Mouse (Mus musculus) forebrain, embryonic 12.5 days (tissue): Measurements from ENCODE around the gene Taf6l. TPM values are rescaled to one million over a fixed set of nuclear protein-coding genes. Genes with fewer than 3 reads are reported as not detected.
"Not testable (repeated sequence)": the region's sequence is repeated elsewhere in the genome, so short reads cannot be mapped to it uniquely, and the experiment has no call there.

Source experiments
- ATAC-seq: fragments of 200-750 bp; cut with Nextera tagmentation; 2 replicates; pipeline ENCODE4 v1.8.0; 2017; ENCODE audit warnings: moderate TSS enrichment; ENCODE audit not compliant: low FRiP score
- H3K27ac ChIP-seq: fragments of 300-500 bp; sonication (generic); 2 replicates; pipeline ENCODE4 v1.5.1; 2016; ENCODE audit warnings: mild to moderate bottlenecking
- H3K27me3 ChIP-seq: fragments of 300-500 bp; sonication (generic); 2 replicates; pipeline ENCODE4 v1.6.1; 2016; ENCODE audit warnings: mild to moderate bottlenecking
- H3K36me3 ChIP-seq: fragments of 300-500 bp; sonication (generic); replicated peaks from 2 replicates; pipeline ENCODE4 v1.6.1; 2016; ENCODE audit warnings: mild to moderate bottlenecking
- H3K4me1 ChIP-seq: fragments of 300-500 bp; sonication (generic); 2 replicates; pipeline ENCODE4 v1.6.1; 2016
- H3K4me2 ChIP-seq: fragments of 300-500 bp; sonication (generic); 2 replicates; pipeline ENCODE4 v1.6.1; 2016; ENCODE audit warnings: mild to moderate bottlenecking, moderate library complexity
- H3K4me3 ChIP-seq: fragments of 300-500 bp; sonication (generic); replicated peaks from 2 replicates; pipeline ENCODE4 v1.5.1; 2016; ENCODE audit warnings: mild to moderate bottlenecking
- H3K9ac ChIP-seq: fragments of 300-500 bp; sonication (generic); 2 replicates; pipeline ENCODE4 v1.6.1; 2016; ENCODE audit warnings: mild to moderate bottlenecking
- H3K9me3 ChIP-seq: fragments of 300-500 bp; sonication (generic); 2 replicates; pipeline ENCODE4 v1.6.1; 2016
- WGBS: fragments of 180-500 bp; shearing (Covaris S2); methylation state at CpG from one replicate; pipeline ENCODE4 v1.1.7; 2016; 5-methylcytosine and 5-hydroxymethylcytosine counted together
- polyA plus RNA-seq: library from polyadenylated mRNA; unstranded; fragments of >200 nt; fragmentation: Nextera tagmentation; extraction: Ambion mirVana; gene quantifications from 2 replicates; pipeline ENCODE4 v1.2.1, GENCODE M21; 2016

The Taf6l gene
- polyA plus RNA-seq, 1 experiment from 2014 or later, result 35.9 TPM

- peaks cover 35% of the 10 kb centered on the region for H3K36me3 ChIP-seq
These were observed 30.6 kb downstream of the Taf6l start for GRCm38 (mm10) chr19:8755652-8756051.

GRCm38 (mm10) chr19:8747368-8747767 lies 38.8 kb downstream of the Taf6l start:
- Histone ChIP-seq H3K9ac (no peak overlapping the region), H3K27ac (no peak overlapping the region), H3K36me3 (peaks cover 95% of the 10 kb centered on the region), H3K4me2 (no peak overlapping the region), H3K4me1 (peaks cover 10% of the 10 kb centered on the region), H3K4me3 (no peak overlapping the region), H3K27me3 (no peaks in the 10 kb centered on the region), H3K9me3 (no peaks in the 10 kb centered on the region)
- 63% methylated on average over 2 of the region's 2 CpGs for WGBS
- ATAC-seq, result no peak

More at GRCm38 (mm10) chr19:8755652-8756051, 30.6 kb downstream of the Taf6l start:
- H3K27ac ChIP-seq, result no peak overlapping the region
- H3K9me3 ChIP-seq, result no peaks in the 10 kb centered on the region
- ATAC-seq, result no peak
- WGBS, result 85% methylated on average over 3 of the region's 3 CpGs
- H3K4me3 ChIP-seq, result no peak overlapping the region
- peak overlapping the region; percentile 68; the same call in 1 of the 2 replicates for H3K4me2 ChIP-seq
- peaks cover 25% of the 10 kb centered on the region for H3K4me1 ChIP-seq
- H3K27me3 ChIP-seq, result no peaks in the 10 kb centered on the region
- no peak overlapping the region for H3K9ac ChIP-seq

GRCm38 (mm10) chr19:8745382-8745781 lies 40.8 kb downstream of the Taf6l start:
- 100% methylated on average over 1 of the region's 1 CpGs for WGBS
- H3K4me2 ChIP-seq, result no peak overlapping the region
- no peak overlapping the region for H3K9ac ChIP-seq
- ATAC-seq, result no peak
- H3K4me1 ChIP-seq, result peaks cover 21% of the 10 kb centered on the region
- H3K27me3 ChIP-seq, result no peaks in the 10 kb centered on the region
- peaks cover 81% of the 10 kb centered on the region for H3K36me3 ChIP-seq
- no peak overlapping the region for H3K27ac ChIP-seq
- H3K9me3 ChIP-seq, result no peaks in the 10 kb centered on the region
- no peak overlapping the region for H3K4me3 ChIP-seq

- no peaks in the 10 kb centered on the region for H3K9me3 ChIP-seq
- ATAC-seq, result no peak
- peak overlapping the region; percentile 79 for H3K4me3 ChIP-seq
- peak overlapping the region; percentile 59 for H3K27ac ChIP-seq
- H3K9ac ChIP-seq, result peak overlapping the region; percentile 88
- peaks cover 25% of the 10 kb centered on the region for H3K4me1 ChIP-seq
- 18% methylated on average over 14 of the region's 14 CpGs for WGBS
- H3K4me2 ChIP-seq, result peak overlapping the region; percentile 92
- H3K27me3 ChIP-seq, result no peaks in the 10 kb centered on the region
- peaks cover 77% of the 10 kb centered on the region for H3K36me3 ChIP-seq
These were observed 44.0 kb downstream of the Taf6l start for GRCm38 (mm10) chr19:8742176-8742575.

- H3K27me3 ChIP-seq, result no peaks in the 10 kb centered on the region
- H3K4me1 ChIP-seq, result peaks cover 30% of the 10 kb centered on the region
- no peaks in the 10 kb centered on the region for H3K9me3 ChIP-seq
- peak within 1 kb of the TSS; percentile 92 for H3K4me2 ChIP-seq
- WGBS, result under 1% methylated on average over 36 of the region's 36 CpGs
- H3K9ac ChIP-seq, result peak within 1 kb of the TSS; percentile 88
- peak within 1 kb of the TSS; percentile 90 for H3K27ac ChIP-seq
- H3K4me3 ChIP-seq, result peak within 1 kb of the TSS; percentile 79
- peak; percentile 98 for ATAC-seq
- H3K36me3 ChIP-seq, result peaks cover 69% of the 10 kb centered on the region
These were observed 44.9 kb downstream of the Taf6l start, which contains the start of gene Stx5a for GRCm38 (mm10) chr19:8741243-8741869. Gene Stx5a (plus strand): TSS chr19:8741413.

GRCm38 (mm10) chr19:8740603-8741002 lies 45.6 kb downstream of the Taf6l start, which contains the start of gene 1700092M07Rik:
Gene 1700092M07Rik (plus strand): TSS chr19:8740718.
- Histone ChIP-seq H3K36me3 (peaks cover 62% of the 10 kb centered on the region), H3K27me3 (no peaks in the 10 kb centered on the region), H3K4me1 (peaks cover 33% of the 10 kb centered on the region), H3K27ac (peak within 1 kb of the TSS; percentile 90), H3K4me2 (peak within 1 kb of the TSS; percentile 92), H3K4me3 (peak within 1 kb of the TSS; percentile 79), H3K9me3 (no peaks in the 10 kb centered on the region), H3K9ac (peak within 1 kb of the TSS; percentile 88)
- ATAC-seq, result no peak
- 68% methylated on average over 14 of the region's 14 CpGs for WGBS

- ATAC-seq, result no peak
- H3K4me1 ChIP-seq, result peaks cover 33% of the 10 kb centered on the region
- no peak overlapping the region for H3K4me2 ChIP-seq
- WGBS, result 92% methylated on average over 6 of the region's 6 CpGs
- H3K36me3 ChIP-seq, result peaks cover 52% of the 10 kb centered on the region
- no peak overlapping the region for H3K9ac ChIP-seq
- no peak overlapping the region for H3K4me3 ChIP-seq
- no peak overlapping the region for H3K27ac ChIP-seq
- no peaks in the 10 kb centered on the region for H3K9me3 ChIP-seq
- no peaks in the 10 kb centered on the region for H3K27me3 ChIP-seq
These were observed 46.6 kb downstream of the Taf6l start for GRCm38 (mm10) chr19:8739646-8740045.

GRCm38 (mm10) chr19:8738911-8739310 lies 47.3 kb downstream of the Taf6l start:
- H3K4me1 ChIP-seq, result peaks cover 33% of the 10 kb centered on the region
- ATAC-seq, result no peak
- no peak overlapping the region for H3K9ac ChIP-seq
- no peak overlapping the region for H3K27ac ChIP-seq
- H3K27me3 ChIP-seq, result no peaks in the 10 kb centered on the region
- peaks cover 47% of the 10 kb centered on the region for H3K36me3 ChIP-seq
- no peak overlapping the region for H3K4me3 ChIP-seq
- H3K9me3 ChIP-seq, result no peaks in the 10 kb centered on the region
- 91% methylated on average over 7 of the region's 7 CpGs for WGBS
- H3K4me2 ChIP-seq, result no peak overlapping the region

- H3K9me3 ChIP-seq, result no peaks in the 10 kb centered on the region
- peak overlapping the region; percentile 85 for H3K4me3 ChIP-seq
- peak overlapping the region; percentile 53; the same call in 1 of the 2 replicates for H3K27ac ChIP-seq
- no peak; the same call in 1 of the 2 replicates for ATAC-seq
- no peaks in the 10 kb centered on the region for H3K27me3 ChIP-seq
- H3K9ac ChIP-seq, result peak overlapping the region; percentile 78
- H3K36me3 ChIP-seq, result peaks cover 33% of the 10 kb centered on the region
- WGBS, result 2% methylated on average over 11 of the region's 11 CpGs
- H3K4me2 ChIP-seq, result peak overlapping the region; percentile 93
- H3K4me1 ChIP-seq, result peaks cover 19% of the 10 kb centered on the region
These were observed 50.1 kb downstream of the Taf6l start for GRCm38 (mm10) chr19:8736160-8736467.

- Histone ChIP-seq H3K4me3 (peak within 1 kb of the TSS; percentile 85), H3K27ac (peak within 1 kb of the TSS; percentile 62), H3K27me3 (no peaks in the 10 kb centered on the region), H3K36me3 (peaks cover 30% of the 10 kb centered on the region), H3K9ac (peak within 1 kb of the TSS; percentile 78), H3K4me2 (peak within 1 kb of the TSS; percentile 93), H3K9me3 (no peaks in the 10 kb centered on the region), H3K4me1 (peaks cover 14% of the 10 kb centered on the region)
- ATAC-seq, result peak; percentile 95
- WGBS, result under 1% methylated on average over 32 of the region's 32 CpGs
These were observed 50.6 kb downstream of the Taf6l start, which contains the start of gene Wdr74 for GRCm38 (mm10) chr19:8735389-8736159. Gene Wdr74 (plus strand): TSS chr19:8735827.

GRCm38 (mm10) chr19:8734334-8734733 lies 51.9 kb downstream of the Taf6l start:
- Histone ChIP-seq H3K27ac (no peak overlapping the region), H3K4me1 (peaks cover 10% of the 10 kb centered on the region), H3K4me2 (no peak overlapping the region), H3K9ac (no peak overlapping the region), H3K27me3 (no peaks in the 10 kb centered on the region), H3K4me3 (no peak overlapping the region), H3K36me3 (peaks cover 18% of the 10 kb centered on the region), H3K9me3 (no peaks in the 10 kb centered on the region)
- no peak for ATAC-seq
- 64% methylated on average over 3 of the region's 3 CpGs for WGBS

GRCm38 (mm10) chr19:8728335-8729099 lies 57.7 kb downstream of the Taf6l start:
- not testable (repeated sequence) for H3K27ac ChIP-seq, H3K9ac ChIP-seq, H3K4me2 ChIP-seq, H3K4me3 ChIP-seq, H3K27me3 ChIP-seq, ATAC-seq, H3K9me3 ChIP-seq
- 49% methylated on average over 3 of the region's 3 CpGs for WGBS
- peaks cover 20% of the 10 kb centered on the region for H3K4me1 ChIP-seq
- peaks cover 29% of the 10 kb centered on the region for H3K36me3 ChIP-seq
